In genomic region chr13:6924136-6924535, GRCm38 (mm10) we compare ENCODE assay signal across 16 mouse cellular contexts.
"Had no signal": no experiment of that assay in that cellular context is flagged by ENCODE, and none has a peak within 500 bp of the region (broad histone marks: within the 10 kb centered on the region; RNA-seq: fewer than 3 reads in every experiment).

No protein-coding gene starts in this region.

- H3K4me1 ChIP-seq: neural tube, embryonic 13.5 days; neural tube, embryonic 15.5 days; stomach, embryonic 15.5 days had no signal

- H3K4me2 ChIP-seq: neural tube, embryonic 13.5 days; neural tube, embryonic 15.5 days; stomach, embryonic 15.5 days had no signal

- H3K9ac ChIP-seq: neural tube, embryonic 13.5 days; neural tube, embryonic 15.5 days; stomach, embryonic 15.5 days had no signal

- H3K27me3 ChIP-seq: neural tube, embryonic 13.5 days; neural tube, embryonic 15.5 days; stomach, embryonic 15.5 days had no signal

- DNase-seq: retina, postnatal 1 day; right cerebral cortex, adult 18-20 months; right cerebral cortex, postnatal 14 days; right cerebral cortex, postnatal 25 days; right cerebral cortex, postnatal 4 days; spleen, adult 18-20 months; thymus, adult 18-20 months; thymus, adult 2 months; thymus, postnatal 14 days; thymus, postnatal 25 days; thymus, postnatal 36 days; thymus, postnatal 4 days had no signal

- H3K4me3 ChIP-seq: neural tube, embryonic 13.5 days; neural tube, embryonic 15.5 days; stomach, embryonic 15.5 days had no signal

- H3K36me3 ChIP-seq: neural tube, embryonic 13.5 days; neural tube, embryonic 15.5 days; stomach, embryonic 15.5 days had no signal

- H3K27ac ChIP-seq: neural tube, embryonic 13.5 days; neural tube, embryonic 15.5 days; stomach, embryonic 15.5 days; stomach, postnatal 0 days had no signal

- H3K9me3 ChIP-seq: neural tube, embryonic 13.5 days; neural tube, embryonic 15.5 days; stomach, embryonic 15.5 days had no signal
